Mouse (Mus musculus) MEL (cell line): ENCODE results near the gene Gm10197. TPM values are rescaled to one million over a fixed set of nuclear protein-coding genes. Genes with fewer than 3 reads are reported as not detected.

Source experiments
- DNase-seq: peaks from one replicate; pipeline ENCODE4 v3.0.0; 2011; ENCODE audit warnings: low read depth, low spot score
- H3K27ac ChIP-seq: 2 replicates; pipeline ENCODE4 v1.5.1; 2012; ENCODE audit warnings: low read depth, mild to moderate bottlenecking, control low read depth, low read length, moderate library complexity; ENCODE audit not compliant: control insufficient read depth
- H3K27me3 ChIP-seq, 2 experiments: fragments of 150-350 bp in 1 of 2; sonication (generic) in 1 of 2; 2 replicates each; pipeline ENCODE4 v1.6.1; 2012; ENCODE audit warnings: low read length in 2 of 2, mild to moderate bottlenecking in 2 of 2, improper control_type of control experiment in 1 of 2, moderate library complexity in 1 of 2; ENCODE audit not compliant: insufficient read depth in 2 of 2, control insufficient read depth in 1 of 2
- H3K36me3 ChIP-seq, 2 experiments: 2 replicates each; pipeline ENCODE4 v1.6.1; 2012 to 2014; ENCODE audit warnings: low read length in 2 of 2, improper control_type of control experiment in 1 of 2, inconsistent platforms in 1 of 2, mild to moderate bottlenecking in 1 of 2; ENCODE audit not compliant: insufficient read depth in 2 of 2, control insufficient read depth in 1 of 2
- H3K4me1 ChIP-seq, 2 experiments: fragments of 150-350 bp in 1 of 2; sonication (generic) in 1 of 2; 2 replicates each; pipeline ENCODE4 v1.6.1; 2012; ENCODE audit warnings: low read length in 2 of 2, improper control_type of control experiment in 1 of 2, mild to moderate bottlenecking in 1 of 2; ENCODE audit not compliant: insufficient read depth in 2 of 2, control insufficient read depth in 1 of 2
- H3K4me3 ChIP-seq, 2 experiments: fragments of 150-350 bp in 1 of 2; sonication (generic) in 1 of 2; 2 replicates each; pipeline ENCODE4 v1.5.1; 2012; ENCODE audit warnings: low read depth in 2 of 2, low read length in 2 of 2, mild to moderate bottlenecking in 2 of 2, moderate library complexity in 2 of 2, control low read depth in 1 of 2, improper control_type of control experiment in 1 of 2; ENCODE audit not compliant: control insufficient read depth in 1 of 2, insufficient read depth in 1 of 2
- H3K79me2 ChIP-seq: 2 replicates; pipeline ENCODE4 v1.6.1; 2012; ENCODE audit warnings: mild to moderate bottlenecking, low read length, moderate library complexity; ENCODE audit not compliant: control insufficient read depth, poor library complexity, insufficient read depth
- H3K9ac ChIP-seq: 2 replicates; pipeline ENCODE4 v1.6.1; 2012; ENCODE audit warnings: low read depth, mild to moderate bottlenecking, control low read depth, low read length, moderate library complexity; ENCODE audit not compliant: control insufficient read depth, poor library complexity, severe bottlenecking
- H3K9me3 ChIP-seq: fragments of 150-350 bp; sonication (generic); replicated peaks from 2 replicates; pipeline ENCODE4 v1.6.1; 2012; ENCODE audit warnings: mild to moderate bottlenecking, low read length, improper control_type of control experiment, moderate library complexity; ENCODE audit not compliant: insufficient read depth
- BHLHE40 ChIP-seq: IDR thresholded peaks from 2 replicates; pipeline ENCODE4 v1.6.1; 2012; ENCODE audit warnings: low read depth, mild to moderate bottlenecking, inconsistent platforms, low read length, improper control_type of control experiment, borderline replicate concordance
- EP300 ChIP-seq, 2 experiments: IDR thresholded peaks; 2 replicates each; pipeline ENCODE4 v1.6.1; 2011; ENCODE audit warnings: improper control_type of control experiment in 2 of 2, low read length in 2 of 2, low read depth in 1 of 2, mild to moderate bottlenecking in 1 of 2
- ETS1 ChIP-seq: IDR thresholded peaks from 2 replicates; pipeline ENCODE4 v1.6.1; 2012; ENCODE audit warnings: low read depth, mild to moderate bottlenecking, inconsistent platforms, low read length, improper control_type of control experiment, moderate library complexity
- GATA1 ChIP-seq: IDR thresholded peaks from 2 replicates; pipeline ENCODE4 v1.6.1; 2011; ENCODE audit warnings: low read depth, low read length, improper control_type of control experiment
- KAT2A ChIP-seq: conservative IDR thresholded peaks from 2 replicates; pipeline ENCODE4 v1.6.1; 2012; ENCODE audit warnings: low read depth, low read length, improper control_type of control experiment, inconsistent platforms
- MAX ChIP-seq: IDR thresholded peaks from 2 replicates; pipeline ENCODE4 v1.6.1; 2011; ENCODE audit warnings: low read length, improper control_type of control experiment
- MXI1 ChIP-seq: IDR thresholded peaks from 2 replicates; pipeline ENCODE4 v1.6.1; 2011; ENCODE audit warnings: mild to moderate bottlenecking, low read depth, low read length, improper control_type of control experiment
- MYC ChIP-seq: IDR thresholded peaks from 2 replicates; pipeline ENCODE4 v1.6.1; 2011; ENCODE audit warnings: low read depth, mild to moderate bottlenecking, low read length, improper control_type of control experiment, moderate library complexity
- NRF1 ChIP-seq: IDR thresholded peaks from 2 replicates; pipeline ENCODE4 v1.6.1; 2014; ENCODE audit warnings: low read depth, mild to moderate bottlenecking, inconsistent platforms, low read length, improper control_type of control experiment, moderate library complexity; ENCODE audit not compliant: poor library complexity, insufficient read depth, severe bottlenecking
- POLR2A ChIP-seq, 2 experiments: IDR thresholded peaks; 2 replicates each; pipeline ENCODE4 v1.6.1; 2011 to 2012; ENCODE audit warnings: low read length in 2 of 2, mild to moderate bottlenecking in 2 of 2, control low read depth in 1 of 2, improper control_type of control experiment in 1 of 2, low read depth in 1 of 2, moderate library complexity in 1 of 2; ENCODE audit not compliant: control insufficient read depth in 1 of 2, insufficient read depth in 1 of 2, poor library complexity in 1 of 2
- RAD21 ChIP-seq: IDR thresholded peaks from 2 replicates; pipeline ENCODE4 v1.6.1; 2011; ENCODE audit warnings: mild to moderate bottlenecking, low read depth, low read length, improper control_type of control experiment
- RCOR1 ChIP-seq: IDR thresholded peaks from 2 replicates; pipeline ENCODE4 v1.6.1; 2012; ENCODE audit warnings: low read depth, mild to moderate bottlenecking, inconsistent platforms, low read length, improper control_type of control experiment
- SIN3A ChIP-seq: IDR thresholded peaks from 2 replicates; pipeline ENCODE4 v1.6.1; 2012; ENCODE audit warnings: low read length, improper control_type of control experiment, inconsistent platforms
- TAL1 ChIP-seq: IDR thresholded peaks from 2 replicates; pipeline ENCODE4 v1.6.1; 2012; ENCODE audit warnings: mild to moderate bottlenecking, inconsistent platforms, low read length, moderate library complexity, mixed read lengths
- TCF12 ChIP-seq: IDR thresholded peaks from 2 replicates; pipeline ENCODE4 v1.6.1; 2014; ENCODE audit warnings: low read depth, mild to moderate bottlenecking, inconsistent platforms, low read length, improper control_type of control experiment, moderate library complexity
- UBTF ChIP-seq: IDR thresholded peaks from 2 replicates; pipeline ENCODE4 v1.6.1; 2012; ENCODE audit warnings: low read depth, mild to moderate bottlenecking, inconsistent platforms, low read length, improper control_type of control experiment, moderate library complexity, borderline replicate concordance; ENCODE audit not compliant: insufficient read depth
- ZKSCAN1 ChIP-seq: IDR thresholded peaks from 2 replicates; pipeline ENCODE4 v1.6.1; 2012; ENCODE audit warnings: low read depth, mild to moderate bottlenecking, inconsistent platforms, low read length, improper control_type of control experiment, moderate library complexity
- ZNF384 ChIP-seq: IDR thresholded peaks from 2 replicates; pipeline ENCODE4 v1.6.1; 2012; ENCODE audit warnings: low read depth, mild to moderate bottlenecking, inconsistent platforms, low read length, improper control_type of control experiment
- polyA plus RNA-seq, 2 experiments: library from polyadenylated mRNA; stranded (reverse) in 1 of 2; unstranded in 1 of 2; fragments of >175 nt in 1 of 2; fragments of >200 nt in 1 of 2; gene quantifications; 2 replicates each; pipeline versions ENCODE4 v1.2.1 to v1.2.4; 2012; ENCODE audit warnings: low replicate concordance in 2 of 2, low read depth in 1 of 2; ENCODE audit not compliant: insufficient read length in 2 of 2, insufficient read depth in 1 of 2, missing spikeins in 1 of 2
- total RNA-seq: library from RNA; depleted of rRNA; stranded (reverse); fragments of 300-350 nt; gene quantifications from 2 replicates; pipeline ENCODE4 v1.2.3, GENCODE M21; 2012

Gm10197 gene
- total and polyA plus RNA-seq, 3 experiments = 5.4 to 53.0 TPM; not detected in 1

- DNase-seq = no peak
- H3K79me2 ChIP-seq = peaks cover 6% of the 10 kb centered on the region; the same call in 1 of the 2 replicates
- TF ChIP-seq POLR2A (IDR thresholded peaks at IDR 0.05; ENCODE audit: control insufficient read depth in 1 of 2, insufficient read depth in 1 of 2, low read depth in 1 of 2, low read length in 2 of 2, poor library complexity in 1 of 2) (no peak), ZKSCAN1 (peak; percentile 73; the same call in 1 of the 2 replicates)
- no peak overlapping the region for H3K9ac ChIP-seq
- no peaks in the 10 kb centered on the region for H3K27me3 ChIP-seq
- no peaks in the 10 kb centered on the region for H3K9me3 ChIP-seq
- H3K27ac ChIP-seq = no peak overlapping the region
- H3K4me3 ChIP-seq = no peak overlapping the region
- H3K4me1 ChIP-seq = peaks cover 3 to 13% of the 10 kb centered on the region in 2 experiments; a peak in 3 of 4 replicates
- peaks cover 17 to 30% of the 10 kb centered on the region in 2 experiments for H3K36me3 ChIP-seq
These were observed 36.3 kb downstream of the Gm10197 start for GRCm38 (mm10) chr19:53335241-53335640.

DNA sequence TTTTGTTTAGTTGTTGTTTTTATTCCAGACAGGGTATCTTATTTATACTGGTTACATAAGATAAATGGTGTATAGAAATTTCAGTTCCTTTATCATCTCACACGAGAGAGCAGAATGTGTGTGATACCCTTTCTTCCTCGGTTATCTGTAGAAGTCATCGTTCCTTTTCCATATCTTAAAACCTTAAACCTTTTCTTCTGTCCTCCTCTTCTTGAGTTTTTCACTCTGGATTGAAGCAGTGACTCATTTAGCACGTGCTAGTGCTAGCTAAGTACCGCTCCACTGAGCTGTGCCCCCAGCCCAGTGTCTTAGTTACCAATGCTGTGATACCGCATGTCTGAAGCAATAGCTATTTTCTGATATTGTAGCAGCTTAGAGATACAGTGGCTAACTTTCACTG is 37.8 kb downstream of the Gm10197 start:
- Histone ChIP-seq H3K36me3 (peaks cover 17 to 30% of the 10 kb centered on the region in 2 experiments), H3K9ac (no peak overlapping the region), H3K4me1 (peaks cover 3 to 13% of the 10 kb centered on the region in 2 experiments; a peak in 3 of 4 replicates), H3K79me2 (peaks cover 7% of the 10 kb centered on the region), H3K27me3 (no peaks in the 10 kb centered on the region), H3K27ac (peak overlapping the region; percentile 25; the same call in 1 of the 2 replicates)
- DNase-seq = peak; percentile 48
- TF ChIP-seq TAL1 = no peak
- no peak for TF ChIP-seq RAD21
- TF ChIP-seq SIN3A = 0 out of 2 replicates have a peak, but pooled peaks have one; percentile 31
- no peak for TF ChIP-seq KAT2A
- 0 out of 2 replicates have a peak, but pooled peaks have one; percentile 28 for TF ChIP-seq ETS1
- TF ChIP-seq TCF12 = peak; percentile 74
- peak; percentile 64 for TF ChIP-seq GATA1
- TF ChIP-seq BHLHE40 = peak; percentile 80
- TF ChIP-seq ZNF384 = no peak
- TF ChIP-seq MXI1 = peak; percentile 51
- peak; percentile 81 to 84 for TF ChIP-seq EP300 (IDR thresholded peaks at IDR 0.05; ENCODE audit: low read depth in 1 of 2, low read length in 2 of 2)
- TF ChIP-seq UBTF = no peak
- TF ChIP-seq RCOR1 = peak; percentile 46; the same call in 1 of the 2 replicates
- TF ChIP-seq MAX = peak; percentile 49; the same call in 1 of the 2 replicates
- no peak for TF ChIP-seq NRF1
- TF ChIP-seq MYC = 0 out of 2 replicates have a peak, but pooled peaks have one; percentile 60
- TF ChIP-seq, all 39 proteins: peak for 10
- Histone ChIP-seq H3K9me3 (no peaks in the 10 kb centered on the region), H3K4me3 (no peak overlapping the region)
